In genomic region chr8:117465250-117465649, GRCm38 (mm10) we compare ENCODE assay signal across 8 mouse cellular contexts. TPM values are rescaled to one million over a fixed set of nuclear protein-coding genes. Genes with fewer than 3 reads are reported as not detected.
DNase-seq lines count a peak whose midpoint lies in the region; ATAC-seq and TF ChIP-seq lines count a peak whose summit lies in the region.

No protein-coding gene starts in this region.

- peak; percentile 8; the same call in 1 of the 2 replicates for TF ChIP-seq CTCF in G1E (IDR thresholded peaks at IDR 0.05; ENCODE audit: low read depth, low read length)

- H3K4me3 ChIP-seq in G1E (ENCODE audit: low read depth, low read length), result no peak overlapping the region
- no peak overlapping the region for H3K4me3 ChIP-seq in hindbrain, embryonic 12.5 days

- ATAC-seq in G1E (ENCODE audit: extremely low read depth, insufficient number of reproducible peaks, low FRiP score, poor library complexity, severe bottlenecking), result peak; percentile 62
- ATAC-seq in hindbrain, embryonic 12.5 days (ENCODE audit: low FRiP score), result peak; percentile 55; the same call in 1 of the 2 replicates

- H3K36me3 ChIP-seq in G1E (replicated peaks), result peaks cover 8% of the 10 kb centered on the region
- H3K36me3 ChIP-seq in hindbrain, embryonic 12.5 days, result peaks cover 7% of the 10 kb centered on the region; the same call in 1 of the 2 replicates

- H3K4me1 ChIP-seq in G1E (ENCODE audit: insufficient read depth, low read depth, low read length), result peaks cover 14% of the 10 kb centered on the region
- H3K4me1 ChIP-seq in hindbrain, embryonic 12.5 days, result peaks cover 13% of the 10 kb centered on the region

- no peak overlapping the region for H3K4me2 ChIP-seq in hindbrain, embryonic 12.5 days (replicated peaks)

- H3K9ac ChIP-seq in hindbrain, embryonic 12.5 days, result no peak overlapping the region

- peaks cover 12% of the 10 kb centered on the region for H3K27me3 ChIP-seq in G1E (ENCODE audit: insufficient read depth, low read length)
- no peaks in the 10 kb centered on the region for H3K27me3 ChIP-seq in hindbrain, embryonic 12.5 days

- peak; percentile 54 for DNase-seq in G1E (ENCODE audit: low spot score)
- DNase-seq in adrenal gland, adult 8-10 months, result peak; percentile 40
- peak; percentile 64 for DNase-seq in embryo, embryonic 9.5 days (ENCODE audit: extremely low spot score)
- DNase-seq in layer of hippocampus, postnatal 10 days (ENCODE audit: low spot score in 2 of 2), result peak; percentile 60 to 73
- DNase-seq in lung, postnatal 14 days, result peak; percentile 78
- DNase-seq in retina, embryonic 14.5 days (ENCODE audit: low spot score), result peak; percentile 93
- DNase-seq in urinary bladder, adult 2 months (ENCODE audit: low spot score), result no peak

- H3K27ac ChIP-seq in hindbrain, embryonic 12.5 days, result peak overlapping the region; percentile 44; the same call in 1 of the 2 replicates

- 43% methylated on average over 5 of the region's 5 CpGs for whole genome bisulfite sequencing in hindbrain, embryonic 12.5 days

- peaks cover 2% of the 10 kb centered on the region; the same call in 1 of the 2 replicates for H3K9me3 ChIP-seq in G1E (replicated peaks)
- H3K9me3 ChIP-seq in hindbrain, embryonic 12.5 days (replicated peaks), result no peaks in the 10 kb centered on the region

RNA-seq across cellular contexts. Expression of gene Plcg2, which starts 32.8 kb away (rescaled TPM):
- total RNA-seq in G1E (2014; fragmentation: Nextera tagmentation), result not detected in 2 replicates
- not detected in 2 replicates for total RNA-seq in G1E (2017)
- polyA plus RNA-seq in G1E (2012), result not detected in 2 replicates
- 1 to 10 TPM; 6.7 to 8.9 (median 8.1) TPM for total RNA-seq in adrenal gland, adult 8-10 months (2022)
- polyA plus RNA-seq in hindbrain, embryonic 12.5 days (2016; fragmentation: Nextera tagmentation; extraction: Ambion mirVana), result 2.0 and 2.2 TPM in 2 replicates
- 1 to 10 TPM; 2.8 to 3.2 TPM for total RNA-seq in layer of hippocampus, postnatal 10 days (2021)
- 7.2 and 9.6 TPM in 2 replicates for polyA plus RNA-seq in urinary bladder, adult 2 months (2012; rRNA removed)
